Mouse (Mus musculus) stomach, postnatal 0 days (tissue): ENCODE results near the gene Tmem169.

Source experiments
- CTCF ChIP-seq: IDR thresholded peaks from 2 replicates; pipeline ENCODE4 v1.5.1; 2016; ENCODE audit warnings: antibody characterized with exemption, low read depth, mild to moderate bottlenecking, moderate library complexity
- EP300 ChIP-seq: optimal IDR thresholded peaks from 2 replicates; pipeline ENCODE3; 2016; ENCODE audit warnings: antibody characterized with exemption

GRCm38 (mm10) chr1:72291925-72292324 is 7.8 kb downstream of the Tmem169 start:
- no peak for TF ChIP-seq CTCF
- no peak for TF ChIP-seq EP300
